In the genomic region with DNA sequence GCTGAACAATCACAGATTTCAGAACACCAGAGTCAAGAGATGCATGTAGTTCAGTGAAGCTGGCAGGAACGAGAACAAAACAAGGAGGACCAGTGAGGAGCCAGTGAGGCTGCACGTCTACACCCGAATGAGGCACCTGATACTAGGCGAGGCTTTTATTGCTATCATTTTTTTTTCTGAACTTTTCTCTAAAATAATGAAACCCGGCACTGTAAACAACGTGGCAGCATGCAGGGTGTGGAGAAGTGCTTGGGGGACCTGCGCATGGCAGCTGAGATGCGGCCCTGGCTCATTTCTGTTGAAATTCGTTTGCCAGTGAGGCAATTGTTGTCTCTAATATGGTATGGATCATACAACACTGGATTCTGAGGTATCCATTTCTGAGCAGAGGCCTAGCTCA, we compare ENCODE assay signal across 12 mouse cellular contexts.
DNase-seq lines count a peak whose midpoint lies in the region; ATAC-seq and TF ChIP-seq lines count a peak whose summit lies in the region.
"Had no signal": no experiment of that assay in that cellular context is flagged by ENCODE, and none has a peak within 500 bp of the region (broad histone marks: within the 10 kb centered on the region; RNA-seq: fewer than 3 reads in every experiment).

No protein-coding gene starts in this region.

- H3K9me3 ChIP-seq in forebrain, embryonic 12.5 days: no peaks in the 10 kb centered on the region
- H3K9me3 ChIP-seq in forebrain, postnatal 0 days (ENCODE audit: low read length): no peaks in the 10 kb centered on the region
- no peaks in the 10 kb centered on the region for H3K9me3 ChIP-seq in embryonic facial prominence, embryonic 10.5 days
- no peaks in the 10 kb centered on the region for H3K9me3 ChIP-seq in hindbrain, embryonic 12.5 days (replicated peaks)
- H3K9me3 ChIP-seq in midbrain, embryonic 15.5 days: no peaks in the 10 kb centered on the region
- H3K9me3 ChIP-seq: heart, embryonic 15.5 days had no signal

- no peak for TF ChIP-seq CTCF in forebrain, postnatal 0 days (IDR thresholded peaks at IDR 0.05; ENCODE audit: low read depth)

- no peaks in the 10 kb centered on the region for H3K36me3 ChIP-seq in forebrain, embryonic 12.5 days (replicated peaks)
- no peaks in the 10 kb centered on the region for H3K36me3 ChIP-seq in forebrain, postnatal 0 days (ENCODE audit: insufficient read depth)
- no peaks in the 10 kb centered on the region for H3K36me3 ChIP-seq in embryonic facial prominence, embryonic 10.5 days (replicated peaks)
- no peaks in the 10 kb centered on the region for H3K36me3 ChIP-seq in hindbrain, embryonic 12.5 days
- H3K36me3 ChIP-seq in midbrain, embryonic 15.5 days (replicated peaks): no peaks in the 10 kb centered on the region
- H3K36me3 ChIP-seq: heart, embryonic 15.5 days had no signal

- WGBS in forebrain, embryonic 12.5 days: 41% methylated on average over 9 of the region's 9 CpGs
- WGBS in forebrain, postnatal 0 days: 62% methylated on average over 9 of the region's 9 CpGs
- WGBS in embryonic facial prominence, embryonic 10.5 days: 63% methylated on average over 9 of the region's 9 CpGs
- WGBS in hindbrain, embryonic 12.5 days: 44% methylated on average over 9 of the region's 9 CpGs
- WGBS in midbrain, embryonic 15.5 days: 57% methylated on average over 9 of the region's 9 CpGs

- DNase-seq in forebrain, postnatal 0 days: no peak
- DNase-seq in embryonic facial prominence, embryonic 10.5 days (ENCODE audit: low spot score): no peak
- DNase-seq in thymus, postnatal 14 days: no peak
- no peak for DNase-seq in testis, postnatal 14 days (ENCODE audit: low spot score)
- DNase-seq: kidney, adult 8-10 months; lung, postnatal 14 days; thymus, postnatal 36 days had no signal

- no peak overlapping the region for H3K4me3 ChIP-seq in forebrain, embryonic 12.5 days (replicated peaks)
- H3K4me3 ChIP-seq in forebrain, postnatal 0 days (ENCODE audit: low read depth, low read length): no peak overlapping the region
- no peak overlapping the region for H3K4me3 ChIP-seq in embryonic facial prominence, embryonic 10.5 days
- no peak overlapping the region for H3K4me3 ChIP-seq in hindbrain, embryonic 12.5 days
- H3K4me3 ChIP-seq in midbrain, embryonic 15.5 days: no peak overlapping the region
- H3K4me3 ChIP-seq: heart, embryonic 15.5 days had no signal

- H3K27me3 ChIP-seq in forebrain, embryonic 12.5 days: peaks cover 5% of the 10 kb centered on the region; the same call in 1 of the 2 replicates
- H3K27me3 ChIP-seq in forebrain, postnatal 0 days (ENCODE audit: insufficient read depth, low read length): peaks cover 17% of the 10 kb centered on the region; the same call in 1 of the 2 replicates
- H3K27me3 ChIP-seq in embryonic facial prominence, embryonic 10.5 days (replicated peaks; ENCODE audit: low read depth, poor library complexity, severe bottlenecking): peaks cover 9% of the 10 kb centered on the region
- H3K27me3 ChIP-seq in hindbrain, embryonic 12.5 days: no peaks in the 10 kb centered on the region
- no peaks in the 10 kb centered on the region for H3K27me3 ChIP-seq in midbrain, embryonic 15.5 days (replicated peaks)
- H3K27me3 ChIP-seq: heart, embryonic 15.5 days had no signal

- H3K4me1 ChIP-seq in forebrain, embryonic 12.5 days: peaks cover 59% of the 10 kb centered on the region
- H3K4me1 ChIP-seq in forebrain, postnatal 0 days (ENCODE audit: insufficient read depth): no peaks in the 10 kb centered on the region
- peaks cover 64% of the 10 kb centered on the region for H3K4me1 ChIP-seq in embryonic facial prominence, embryonic 10.5 days
- H3K4me1 ChIP-seq in hindbrain, embryonic 12.5 days: peaks cover 59% of the 10 kb centered on the region
- peaks cover 38% of the 10 kb centered on the region for H3K4me1 ChIP-seq in midbrain, embryonic 15.5 days

- no peak overlapping the region for H3K4me2 ChIP-seq in forebrain, embryonic 12.5 days
- no peak overlapping the region for H3K4me2 ChIP-seq in forebrain, postnatal 0 days (ENCODE audit: low read depth)
- no peak overlapping the region for H3K4me2 ChIP-seq in hindbrain, embryonic 12.5 days (replicated peaks)
- no peak overlapping the region for H3K4me2 ChIP-seq in midbrain, embryonic 15.5 days
- H3K4me2 ChIP-seq: heart, embryonic 15.5 days had no signal

- H3K27ac ChIP-seq in forebrain, embryonic 12.5 days: peak overlapping the region; percentile 74; the same call in 1 of the 2 replicates
- no peak overlapping the region for H3K27ac ChIP-seq in forebrain, postnatal 0 days (ENCODE audit: low read depth, low read length)
- H3K27ac ChIP-seq in embryonic facial prominence, embryonic 10.5 days (replicated peaks): peak overlapping the region; percentile 35
- H3K27ac ChIP-seq in hindbrain, embryonic 12.5 days: peak overlapping the region; percentile 86
- 0 out of 2 replicates have a peak overlapping the region, but pooled peaks have one; percentile 56 for H3K27ac ChIP-seq in midbrain, embryonic 15.5 days
- H3K27ac ChIP-seq: heart, embryonic 15.5 days had no signal

- no peak overlapping the region for H3K9ac ChIP-seq in forebrain, embryonic 12.5 days
- no peak overlapping the region for H3K9ac ChIP-seq in forebrain, postnatal 0 days
- H3K9ac ChIP-seq in hindbrain, embryonic 12.5 days: no peak overlapping the region
- no peak overlapping the region for H3K9ac ChIP-seq in midbrain, embryonic 15.5 days
- H3K9ac ChIP-seq: heart, embryonic 15.5 days had no signal

- no peak for ATAC-seq in forebrain, embryonic 12.5 days (ENCODE audit: low FRiP score)
- no peak for ATAC-seq in forebrain, postnatal 0 days
- no peak for ATAC-seq in hindbrain, embryonic 12.5 days (ENCODE audit: low FRiP score)
- no peak for ATAC-seq in midbrain, embryonic 15.5 days (replicated peaks)
- no peak for ATAC-seq in activated CD4-positive, CD25-positive, alpha-beta regulatory T cell, adult 4 months
